Mouse (Mus musculus) C2C12 (cell line): Measurements from ENCODE around the gene Eed.

ENCODE experiments used
- CEBPB ChIP-seq: IDR thresholded peaks from one replicate; pipeline ENCODE4 v1.6.1; 2011; ENCODE audit warnings: low read depth, mild to moderate bottlenecking, control low read depth, moderate library complexity
- CTCF ChIP-seq: IDR thresholded peaks from one replicate; pipeline ENCODE4 v1.5.1; 2011; ENCODE audit not compliant: control insufficient read depth, insufficient read depth, insufficient read length
- MYOD1 ChIP-seq: IDR thresholded peaks from one replicate; pipeline ENCODE4 v1.6.1; 2011; ENCODE audit warnings: low read depth; ENCODE audit not compliant: control insufficient read depth, insufficient read length

- TF ChIP-seq CTCF = no peak
- TF ChIP-seq CEBPB = no peak
- TF ChIP-seq MYOD1 = no peak
Observed at GRCm38 (mm10) chr7:89980133-89980484, 674 bp downstream of the Eed start.
